In the genomic region with DNA sequence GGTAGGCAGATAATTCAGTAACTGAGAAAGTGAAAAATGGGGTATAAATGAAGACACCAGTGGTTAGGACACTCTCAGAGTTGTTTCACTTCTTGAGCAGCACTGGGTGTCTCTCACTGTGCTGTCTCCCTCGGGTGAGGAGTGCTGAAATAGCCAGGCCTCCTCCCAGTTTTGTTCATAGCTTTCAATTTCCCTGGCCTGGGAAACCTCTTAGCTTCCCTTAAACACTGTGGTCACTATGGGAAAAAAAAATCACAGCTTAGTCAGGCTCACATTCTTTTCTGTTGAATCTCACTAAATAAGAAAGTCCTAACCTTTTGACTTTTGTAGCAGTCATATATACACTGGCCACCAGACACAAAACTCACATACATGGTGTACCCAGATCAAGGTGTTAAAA, we compare ENCODE assay signal across 28 mouse cellular contexts. TPM values are rescaled to one million over a fixed set of nuclear protein-coding genes. Genes with fewer than 3 reads are reported as not detected.
DNase-seq lines count a peak whose midpoint lies in the region; ATAC-seq and TF ChIP-seq lines count a peak whose summit lies in the region.
"Had no signal": no experiment of that assay in that cellular context is flagged by ENCODE, and none has a peak within 500 bp of the region (broad histone marks: within the 10 kb centered on the region; RNA-seq: fewer than 3 reads in every experiment).

A gene (minus strand): TSS at position 113 of the 400 bp plus-strand sequence.

- peak; percentile 73 for ATAC-seq in megakaryocyte, adult 5-6 weeks (ENCODE audit: poor library complexity, severe bottlenecking)
- ATAC-seq: activated CD4-positive, CD25-positive, alpha-beta regulatory T cell, adult 4 months; CD4-positive, CD25-positive, alpha-beta regulatory T cell, adult 4 months; intestine, embryonic 15.5 days; lung, postnatal 0 days had no signal

- peak; percentile 68 for DNase-seq in heart, adult 8-10 months (ENCODE audit: low spot score)
- no peak for DNase-seq in heart, embryonic 10.5 days (ENCODE audit: low spot score)
- peak; percentile 82 for DNase-seq in 3T3-L1 (ENCODE audit: low read depth, low spot score)
- no peak for DNase-seq in left cerebral cortex, adult 2 months (ENCODE audit: extremely low spot score in 1 of 2, low spot score in 2 of 2)
- DNase-seq in right cerebral cortex, postnatal 25 days: no peak
- no peak for DNase-seq in layer of hippocampus, adult 11-12 months (ENCODE audit: low spot score)
- DNase-seq: adrenal gland, postnatal 10 days; cerebellum, adult 9-11 months; embryo, embryonic 11 days; spleen, adult 18-20 months; thymus, postnatal 4 days had no signal

- no peaks in the 10 kb centered on the region for H3K9me3 ChIP-seq in heart, embryonic 10.5 days
- H3K9me3 ChIP-seq: embryonic facial prominence, embryonic 15.5 days; hindbrain, embryonic 15.5 days; intestine, embryonic 15.5 days; megakaryocyte, embryonic 14.5 days had no signal

- H3K27ac ChIP-seq in heart, embryonic 10.5 days: no peak within 1 kb of the TSS
- peak within 1 kb of the TSS; percentile 60 for H3K27ac ChIP-seq in brown adipose tissue, adult 24 weeks (replicated peaks; ENCODE audit: low read depth, low read length)
- H3K27ac ChIP-seq in left cerebral cortex, adult 2 months: no peak within 1 kb of the TSS
- H3K27ac ChIP-seq: embryonic facial prominence, embryonic 15.5 days; hindbrain, embryonic 15.5 days; intestine, embryonic 15.5 days; kidney, postnatal 0 days had no signal

- H3K27me3 ChIP-seq in heart, embryonic 10.5 days (ENCODE audit: insufficient read depth, poor library complexity, severe bottlenecking): no peaks in the 10 kb centered on the region
- H3K27me3 ChIP-seq: embryonic facial prominence, embryonic 15.5 days; hindbrain, embryonic 15.5 days; intestine, embryonic 15.5 days; megakaryocyte, embryonic 14.5 days had no signal

- TF ChIP-seq CTCF in left cerebral cortex, adult 2 months (IDR thresholded peaks at IDR 0.05): no peak

- H3K4me1 ChIP-seq in heart, embryonic 10.5 days: no peaks in the 10 kb centered on the region
- no peaks in the 10 kb centered on the region for H3K4me1 ChIP-seq in brown adipose tissue, adult 24 weeks (ENCODE audit: control insufficient read depth, insufficient read depth, insufficient read length, low read length)
- H3K4me1 ChIP-seq: embryonic facial prominence, embryonic 15.5 days; hindbrain, embryonic 15.5 days; intestine, embryonic 15.5 days; megakaryocyte, embryonic 14.5 days had no signal

- WGBS in heart, embryonic 10.5 days: 47% methylated on average over 1 of the region's 1 CpGs

- H3K4me3 ChIP-seq in heart, embryonic 10.5 days: no peak within 1 kb of the TSS
- H3K4me3 ChIP-seq in brown adipose tissue, adult 24 weeks (ENCODE audit: insufficient read depth, low read depth, low read length): peak within 1 kb of the TSS; percentile 41
- no peak within 1 kb of the TSS for H3K4me3 ChIP-seq in left cerebral cortex, adult 2 months
- H3K4me3 ChIP-seq: embryonic facial prominence, embryonic 15.5 days; hindbrain, embryonic 15.5 days; intestine, embryonic 15.5 days; megakaryocyte, embryonic 14.5 days had no signal

- intact Hi-C loops in left cerebral cortex, adult 2 months (cut with DNase I): no loop called here

- H3K36me3 ChIP-seq in heart, embryonic 10.5 days: no peaks in the 10 kb centered on the region
- H3K36me3 ChIP-seq: embryonic facial prominence, embryonic 15.5 days; hindbrain, embryonic 15.5 days; intestine, embryonic 15.5 days had no signal

RNA-seq across cellular contexts. Expression of the gene that starts here (rescaled TPM):
- total RNA-seq in heart, adult 8-10 months (2022): 10 to 100 TPM; 11.3 to 19.4 (median 17.3) TPM
- polyA plus RNA-seq in heart, embryonic 10.5 days (2016; fragmentation: Nextera tagmentation; extraction: Ambion mirVana): 1.2 and 2.6 TPM in 2 replicates
- 13.3 and 17.3 TPM in 2 replicates for polyA plus RNA-seq in brown adipose tissue, adult 24 weeks (2012; ENCODE audit: insufficient read depth, insufficient read length, missing spikeins)
- total RNA-seq in megakaryocyte, adult 5-6 weeks (2015): 33.5 and 35.2 TPM in 2 replicates
- total RNA-seq in megakaryocyte, adult 5-6 weeks (2017): 25.3 and 27.3 TPM in 2 replicates
- total RNA-seq in left cerebral cortex, adult 2 months (2021): not detected
- total RNA-seq: ES-E14; layer of hippocampus, adult 18-20 months; layer of hippocampus, postnatal 25 days; left cerebral cortex, postnatal 25 days had no signal
- polyA plus RNA-seq: activated CD4-positive, CD25-positive, alpha-beta regulatory T cell, adult 4 months; forebrain, embryonic 11.5 days; hindbrain, embryonic 15.5 days; midbrain, postnatal 0 days; neural tube, embryonic 11.5 days had no signal

Comparison
In these comparisons a context has a peak if more than half of its experiments do, and no peak if none do; other contexts are left out.
1. RNA of the gene that starts here (total RNA-seq): 25.3 to 35.2 TPM in megakaryocyte, adult 5-6 weeks and 11.3 to 19.4 TPM in heart, adult 8-10 months; not detected in left cerebral cortex, adult 2 months; every median in the first group is over 10 times any median in the second.
2. DNase-seq: peak in heart, adult 8-10 months (single experiment) and 3T3-L1 (single experiment); none in heart, embryonic 10.5 days (single experiment), left cerebral cortex, adult 2 months (0 of 2), right cerebral cortex, postnatal 25 days (single experiment) and layer of hippocampus, adult 11-12 months (single experiment).